Mouse (Mus musculus): ENCODE results near the gene Bhlhe23.

Bhlhe23 gene

DNA sequence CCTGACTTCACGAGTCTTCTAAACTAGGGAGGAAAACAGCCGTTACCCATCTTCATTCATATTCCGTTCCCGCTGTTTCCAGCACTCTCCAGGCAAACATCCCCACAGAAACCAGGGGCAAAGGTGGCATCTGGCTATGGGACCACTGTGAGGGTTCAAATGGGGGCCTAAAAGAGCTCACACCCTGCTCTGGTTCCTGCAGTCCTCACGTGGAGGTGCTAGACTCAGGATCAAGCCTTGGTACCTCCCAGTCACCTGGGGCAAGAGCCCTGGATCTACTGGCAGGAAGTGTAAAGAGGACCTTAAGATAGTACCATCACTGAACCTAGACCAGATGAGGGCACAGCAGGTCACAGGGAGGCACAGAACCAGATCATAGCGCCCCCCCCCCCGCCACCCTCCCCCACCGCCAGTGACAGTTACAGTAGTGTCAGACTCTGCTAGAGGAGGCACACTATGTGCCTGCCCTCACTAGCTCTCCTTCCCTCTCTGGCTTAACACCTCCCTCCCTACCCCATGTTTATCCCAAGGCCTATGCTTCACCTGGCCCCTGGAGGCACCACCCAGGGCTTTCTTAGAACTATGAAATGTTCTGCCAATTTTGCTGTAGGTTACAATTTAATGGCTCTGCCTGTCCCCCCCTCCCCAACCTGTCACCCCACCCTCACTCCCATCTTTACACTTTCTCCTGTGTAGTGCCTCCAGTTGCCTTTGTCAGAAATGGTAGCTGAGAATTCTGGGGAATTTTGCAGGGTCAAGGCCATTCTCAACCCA lies 50.7 kb downstream of the Bhlhe23 start:
- no peak for DNase-seq (ENCODE audit: low spot score)

DNA sequence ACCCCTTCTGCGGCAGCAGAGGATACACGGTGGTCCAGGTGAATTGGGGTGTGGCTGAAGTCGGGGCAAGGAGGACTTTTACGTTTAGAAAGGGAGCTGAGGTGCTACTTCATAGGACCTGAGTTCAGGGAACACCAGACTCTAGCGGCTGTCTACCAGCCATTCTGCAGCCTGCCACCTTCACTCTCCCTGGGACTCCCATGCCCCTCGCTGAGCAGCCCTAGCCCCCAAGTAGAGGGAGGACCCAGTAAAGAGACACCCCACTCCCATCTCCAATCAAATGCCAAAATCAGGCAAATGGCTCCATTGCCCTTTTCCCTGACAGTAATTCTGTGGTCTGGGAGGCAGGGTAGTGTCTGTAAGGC lies 51.3 kb downstream of the Bhlhe23 start:
- DNase-seq (ENCODE audit: low spot score) = no peak

DNA sequence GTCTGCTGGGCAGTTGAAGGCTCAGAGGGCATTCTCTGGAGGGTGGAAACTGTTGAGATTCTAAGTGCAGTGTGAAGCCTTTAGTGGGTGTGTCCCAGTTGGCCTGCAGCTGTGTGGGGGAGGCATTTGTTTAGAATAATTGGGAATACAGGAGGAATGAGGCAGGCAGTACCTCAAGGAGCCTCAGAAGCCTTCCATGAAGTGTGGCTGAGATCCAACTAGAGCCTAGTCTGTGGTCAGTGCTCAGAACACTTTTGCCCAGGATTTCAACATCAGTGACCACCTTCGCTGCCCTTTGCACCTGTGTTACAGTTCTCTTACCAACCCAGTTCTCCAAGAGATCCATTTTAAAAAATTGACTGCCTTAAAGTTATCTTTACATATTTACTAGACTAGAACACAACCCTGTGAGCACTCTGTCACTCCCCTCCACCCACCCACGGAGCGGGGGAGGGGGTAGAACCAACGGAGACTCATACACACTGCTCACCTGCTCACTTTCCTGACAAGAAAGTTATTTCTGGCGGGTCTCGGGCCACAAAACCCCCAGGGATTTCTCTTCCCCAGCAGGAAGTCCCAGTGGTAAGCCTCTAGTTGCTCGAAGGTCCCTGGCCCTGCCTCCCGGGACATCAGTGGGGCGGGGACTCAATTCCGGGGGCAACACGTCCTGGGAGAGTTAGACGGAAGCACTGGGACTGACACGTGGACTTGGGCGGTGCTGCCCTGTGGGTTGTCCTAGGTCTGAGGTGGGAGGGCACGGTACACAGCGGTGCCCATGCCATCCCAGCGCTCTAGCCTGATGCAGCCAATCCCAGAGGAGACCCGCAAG lies 51.9 kb downstream of the Bhlhe23 start, which contains the start of gene Slc17a9:
Gene Slc17a9 (plus strand): TSS at position 679 of the 829 bp plus-strand sequence.
- DNase-seq (ENCODE audit: low spot score) = no peak

Data from retina, embryonic 14.5 days (tissue).